Mouse (Mus musculus) lung, embryonic 16.5 days (tissue): Measurements from ENCODE around the gene Cpn2. TPM values are rescaled to one million over a fixed set of nuclear protein-coding genes. Genes with fewer than 3 reads are reported as not detected.
A peak's percentile ranks its signal among the peaks of the same experiment; 100 is the strongest.

Experiments
- ATAC-seq: fragments of 200-750 bp; cut with Nextera tagmentation; 2 replicates; pipeline ENCODE4 v1.8.0; 2017; ENCODE audit warnings: low read depth, mild to moderate bottlenecking, moderate library complexity
- H3K27ac ChIP-seq: fragments of 300-500 bp; sonication (generic); 2 replicates; pipeline ENCODE4 v1.5.1; 2014; ENCODE audit warnings: mild to moderate bottlenecking, control low read depth, low read length
- H3K27me3 ChIP-seq: fragments of 300-500 bp; sonication (generic); 2 replicates; pipeline ENCODE4 v1.6.1; 2014; ENCODE audit warnings: low read depth, low read length, mixed read lengths; ENCODE audit not compliant: control insufficient read depth, insufficient read depth
- H3K36me3 ChIP-seq: fragments of 300-500 bp; sonication (generic); 2 replicates; pipeline ENCODE4 v1.6.1; 2014; ENCODE audit warnings: low read length; ENCODE audit not compliant: control insufficient read depth, insufficient read depth
- H3K4me1 ChIP-seq: fragments of 300-500 bp; sonication (generic); replicated peaks from 2 replicates; pipeline ENCODE4 v1.6.1; 2014; ENCODE audit warnings: low read length, mixed read lengths; ENCODE audit not compliant: control insufficient read depth, insufficient read depth
- H3K4me2 ChIP-seq: fragments of 300-500 bp; sonication (generic); 2 replicates; pipeline ENCODE4 v1.6.1; 2014; ENCODE audit warnings: low read depth, low read length, control low read depth
- H3K4me3 ChIP-seq: fragments of 300-500 bp; sonication (generic); 2 replicates; pipeline ENCODE4 v1.5.1; 2014; ENCODE audit warnings: mild to moderate bottlenecking, low read length, control low read depth
- H3K9ac ChIP-seq: fragments of 300-500 bp; sonication (generic); 2 replicates; pipeline ENCODE4 v1.6.1; 2014; ENCODE audit warnings: low read length, control low read depth
- H3K9me3 ChIP-seq: fragments of 300-500 bp; sonication (generic); 2 replicates; pipeline ENCODE4 v1.6.1; 2016; ENCODE audit warnings: low read length; ENCODE audit not compliant: control insufficient read depth
- WGBS: fragments of 180-500 bp; shearing (Covaris S2); extraction: QIAGEN DNeasy Blood & Tissue Kit; methylation state at CpG from one replicate; pipeline ENCODE4 v1.1.7; 2014; 5-methylcytosine and 5-hydroxymethylcytosine counted together
- polyA plus RNA-seq: library from polyadenylated mRNA; unstranded; fragments of >200 nt; fragmentation: Nextera tagmentation; extraction: Ambion mirVana; gene quantifications from 2 replicates; pipeline ENCODE4 v1.2.1, GENCODE M21; 2015

Gene Cpn2
- polyA plus RNA-seq, 1 experiment from 2014 or later, result not detected

DNA sequence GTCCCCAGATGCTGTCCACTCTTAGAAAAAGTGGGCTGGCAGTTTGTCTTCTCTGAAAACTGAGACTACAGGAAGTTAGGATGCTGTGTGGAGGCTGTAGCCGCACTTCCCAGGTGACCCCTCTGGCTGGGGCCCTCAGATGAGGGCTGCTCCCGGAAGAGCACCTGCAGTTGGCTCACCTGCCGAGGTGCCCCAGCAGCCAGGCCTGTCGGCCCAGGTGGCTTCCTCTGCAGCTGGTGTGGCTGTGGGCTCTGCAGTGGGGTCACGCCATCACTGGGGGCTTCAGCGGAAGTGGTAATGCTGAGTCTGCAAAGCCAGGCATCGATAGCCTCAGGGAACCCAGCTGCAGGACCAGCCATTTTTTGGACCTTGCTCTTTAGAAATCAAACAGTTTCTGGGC lies 12.2 kb downstream of the Cpn2 start:
- Histone ChIP-seq H3K9ac (no peak overlapping the region), H3K36me3 (no peaks in the 10 kb centered on the region), H3K4me3 (no peak overlapping the region), H3K27ac (no peak overlapping the region), H3K4me2 (no peak overlapping the region), H3K4me1 (peaks cover 2% of the 10 kb centered on the region; the same call in 1 of the 2 replicates), H3K27me3 (no peaks in the 10 kb centered on the region), H3K9me3 (no peaks in the 10 kb centered on the region)
- whole genome bisulfite sequencing, result 52% methylated on average over 7 of the region's 7 CpGs
- no peak for ATAC-seq

DNA sequence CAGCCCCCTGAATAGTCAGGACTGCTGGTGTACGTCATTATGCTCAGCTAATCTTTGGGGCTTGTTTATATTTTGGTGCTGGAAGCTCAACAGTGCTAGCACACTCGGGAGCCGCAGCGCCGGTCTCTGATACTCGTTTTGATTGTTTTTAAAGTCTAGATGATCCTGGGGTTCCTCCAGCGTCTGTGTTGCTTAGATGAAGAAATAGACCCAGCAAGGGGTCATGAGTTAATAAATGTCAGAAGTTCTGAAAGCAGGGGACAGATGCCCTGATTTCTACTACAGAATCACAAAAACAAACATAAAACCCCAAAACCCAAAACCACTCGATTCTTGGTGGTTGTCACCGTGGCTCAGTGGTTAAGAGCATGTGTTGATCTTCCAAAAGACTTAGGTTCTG lies 13.4 kb downstream of the Cpn2 start:
- no peaks in the 10 kb centered on the region for H3K9me3 ChIP-seq
- no peaks in the 10 kb centered on the region for H3K36me3 ChIP-seq
- H3K4me3 ChIP-seq, result no peak overlapping the region
- H3K4me1 ChIP-seq, result peaks cover 2% of the 10 kb centered on the region; the same call in 1 of the 2 replicates
- WGBS, result 51% methylated on average over 9 of the region's 9 CpGs
- peaks cover 2% of the 10 kb centered on the region; the same call in 1 of the 2 replicates for H3K27me3 ChIP-seq
- no peak for ATAC-seq
- H3K9ac ChIP-seq, result no peak overlapping the region
- no peak overlapping the region for H3K27ac ChIP-seq
- no peak overlapping the region for H3K4me2 ChIP-seq

- H3K36me3 ChIP-seq, result no peaks in the 10 kb centered on the region
- H3K27me3 ChIP-seq, result peaks cover 2% of the 10 kb centered on the region; the same call in 1 of the 2 replicates
- WGBS, result 85% methylated on average over 4 of the region's 4 CpGs
- no peak overlapping the region for H3K4me2 ChIP-seq
- no peak overlapping the region for H3K4me3 ChIP-seq
- peaks cover 2% of the 10 kb centered on the region; the same call in 1 of the 2 replicates for H3K4me1 ChIP-seq
- no peaks in the 10 kb centered on the region for H3K9me3 ChIP-seq
- ATAC-seq, result no peak
- H3K9ac ChIP-seq, result no peak overlapping the region
- H3K27ac ChIP-seq, result no peak overlapping the region
Measured at GRCm38 (mm10) chr16:30253374-30253773, 13.9 kb downstream of the Cpn2 start.

GRCm38 (mm10) chr16:30252003-30252418 lies 15.3 kb downstream of the Cpn2 start:
- Histone ChIP-seq H3K9me3 (no peaks in the 10 kb centered on the region), H3K9ac (0 out of 2 replicates have a peak overlapping the region, but pooled peaks have one; percentile 11), H3K4me1 (peaks cover 2% of the 10 kb centered on the region; the same call in 1 of the 2 replicates), H3K4me3 (peak overlapping the region; percentile 32), H3K36me3 (no peaks in the 10 kb centered on the region), H3K27ac (no peak overlapping the region), H3K4me2 (peak overlapping the region; percentile 54), H3K27me3 (peaks cover 2% of the 10 kb centered on the region; the same call in 1 of the 2 replicates)
- ATAC-seq, result peak; percentile 68
- 2% methylated on average over 21 of the region's 21 CpGs for WGBS

GRCm38 (mm10) chr16:30244037-30244700 lies 23.1 kb downstream of the Cpn2 start:
- no peak overlapping the region for H3K4me3 ChIP-seq
- no peak for ATAC-seq
- no peak overlapping the region for H3K27ac ChIP-seq
- H3K36me3 ChIP-seq, result no peaks in the 10 kb centered on the region
- no peak overlapping the region for H3K4me2 ChIP-seq
- no peaks in the 10 kb centered on the region; the same call in 1 of the 2 replicates for H3K4me1 ChIP-seq
- H3K9me3 ChIP-seq, result no peaks in the 10 kb centered on the region
- H3K27me3 ChIP-seq, result no peaks in the 10 kb centered on the region
- no peak overlapping the region for H3K9ac ChIP-seq
- 48% methylated on average over 12 of the region's 12 CpGs for WGBS

- H3K36me3 ChIP-seq, result no peaks in the 10 kb centered on the region
- ATAC-seq, result no peak
- H3K4me3 ChIP-seq, result no peak overlapping the region
- no peak overlapping the region for H3K27ac ChIP-seq
- no peaks in the 10 kb centered on the region for H3K27me3 ChIP-seq
- no peak overlapping the region for H3K9ac ChIP-seq
- whole genome bisulfite sequencing, result 19% methylated on average over 2 of the region's 2 CpGs
- no peaks in the 10 kb centered on the region for H3K9me3 ChIP-seq
- H3K4me1 ChIP-seq, result no peaks in the 10 kb centered on the region; the same call in 1 of the 2 replicates
- H3K4me2 ChIP-seq, result no peak overlapping the region
Measured at GRCm38 (mm10) chr16:30241623-30242022, 25.7 kb downstream of the Cpn2 start.

- H3K4me1 ChIP-seq, result peaks cover 11% of the 10 kb centered on the region
- ATAC-seq, result no peak
- H3K4me2 ChIP-seq, result no peak overlapping the region
- H3K36me3 ChIP-seq, result no peaks in the 10 kb centered on the region
- no peak overlapping the region for H3K4me3 ChIP-seq
- H3K9ac ChIP-seq, result no peak overlapping the region
- H3K27me3 ChIP-seq, result 0 out of 2 replicates have a peak, but pooled peaks cover 2% of the 10 kb centered on the region
- no peaks in the 10 kb centered on the region for H3K9me3 ChIP-seq
- no peak overlapping the region for H3K27ac ChIP-seq
- 40% methylated on average over 6 of the region's 6 CpGs for WGBS
Measured at GRCm38 (mm10) chr16:30238791-30239190, 28.5 kb downstream of the Cpn2 start.

- H3K9ac ChIP-seq, result peak overlapping the region; percentile 65
- H3K27ac ChIP-seq, result peak overlapping the region; percentile 26; the same call in 1 of the 2 replicates
- 0 out of 2 replicates have a peak, but pooled peaks cover 2% of the 10 kb centered on the region for H3K27me3 ChIP-seq
- peak overlapping the region; percentile 69 for H3K4me2 ChIP-seq
- no peaks in the 10 kb centered on the region for H3K9me3 ChIP-seq
- peak overlapping the region; percentile 45 for H3K4me3 ChIP-seq
- peaks cover 24% of the 10 kb centered on the region for H3K4me1 ChIP-seq
- H3K36me3 ChIP-seq, result no peaks in the 10 kb centered on the region
- 1% methylated on average over 33 of the region's 33 CpGs for whole genome bisulfite sequencing
- peak; percentile 80 for ATAC-seq
Measured at GRCm38 (mm10) chr16:30236091-30236699, 31.1 kb downstream of the Cpn2 start.

DNA sequence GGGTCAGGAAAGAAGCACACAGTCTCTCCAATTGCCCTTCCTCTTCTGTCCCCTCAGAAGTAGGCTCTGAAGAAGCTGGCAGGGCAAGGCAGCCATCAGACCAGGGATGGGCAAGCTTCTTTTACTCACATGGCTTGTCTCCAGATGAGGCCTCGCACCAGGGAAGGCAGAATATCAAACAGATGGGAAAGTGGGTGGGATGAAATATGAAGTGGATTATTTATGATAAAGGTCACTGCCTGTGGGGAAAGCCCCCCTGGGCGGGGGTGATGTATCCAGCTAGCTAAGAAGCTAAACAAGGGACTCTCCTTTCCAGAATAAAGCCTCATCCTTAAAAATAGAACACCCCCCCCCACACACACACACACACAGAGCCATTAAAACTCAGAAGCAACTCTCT lies 31.7 kb downstream of the Cpn2 start:
- peaks cover 24% of the 10 kb centered on the region for H3K4me1 ChIP-seq

More for the DNA sequence above, 31.7 kb downstream of the Cpn2 start:
- Histone ChIP-seq H3K36me3 (no peaks in the 10 kb centered on the region), H3K27me3 (0 out of 2 replicates have a peak, but pooled peaks cover 2% of the 10 kb centered on the region), H3K9ac (no peak overlapping the region; the same call in 1 of the 2 replicates), H3K4me2 (no peak overlapping the region; the same call in 1 of the 2 replicates), H3K4me3 (no peak overlapping the region), H3K27ac (no peak overlapping the region), H3K9me3 (no peaks in the 10 kb centered on the region)
- peak; percentile 27; the same call in 1 of the 2 replicates for ATAC-seq
- 26% methylated on average over 2 of the region's 2 CpGs for WGBS
